Mouse (Mus musculus) limb, embryonic 13.5 days (tissue): ENCODE results near the gene Olfr996. TPM values are rescaled to one million over a fixed set of nuclear protein-coding genes. Genes with fewer than 3 reads are reported as not detected.
"Not testable (repeated sequence)": the region's sequence is repeated elsewhere in the genome, so short reads cannot be mapped to it uniquely, and the experiment has no call there.

Source experiments
- ATAC-seq: fragments of 200-750 bp; cut with Nextera tagmentation; 2 replicates; pipeline ENCODE4 v1.8.0; 2017; ENCODE audit warnings: low read depth, moderate number of reproducible peaks, moderate TSS enrichment; ENCODE audit not compliant: low FRiP score
- H3K27ac ChIP-seq: fragments of 300-500 bp; sonication (generic); 2 replicates; pipeline ENCODE4 v1.5.1; 2015; ENCODE audit warnings: inconsistent platforms, mild to moderate bottlenecking, moderate library complexity
- H3K27me3 ChIP-seq: fragments of 300-500 bp; sonication (generic); 2 replicates; pipeline ENCODE4 v1.6.1; 2015; ENCODE audit warnings: mild to moderate bottlenecking, inconsistent platforms
- H3K36me3 ChIP-seq: fragments of 300-500 bp; sonication (generic); 2 replicates; pipeline ENCODE4 v1.6.1; 2015; ENCODE audit warnings: inconsistent platforms, mild to moderate bottlenecking, moderate library complexity
- H3K4me1 ChIP-seq: fragments of 300-500 bp; sonication (generic); 2 replicates; pipeline ENCODE4 v1.6.1; 2015; ENCODE audit warnings: inconsistent platforms
- H3K4me2 ChIP-seq: fragments of 300-500 bp; sonication (generic); replicated peaks from 2 replicates; pipeline ENCODE4 v1.6.1; 2015; ENCODE audit warnings: inconsistent platforms, mild to moderate bottlenecking, moderate library complexity
- H3K4me3 ChIP-seq: fragments of 300-500 bp; sonication (generic); 2 replicates; pipeline ENCODE4 v1.5.1; 2015; ENCODE audit warnings: moderate library complexity, mild to moderate bottlenecking, inconsistent platforms
- H3K9ac ChIP-seq: fragments of 300-500 bp; sonication (generic); 2 replicates; pipeline ENCODE4 v1.6.1; 2015; ENCODE audit warnings: mild to moderate bottlenecking, inconsistent platforms
- H3K9me3 ChIP-seq: fragments of 300-500 bp; sonication (generic); 2 replicates; pipeline ENCODE4 v1.6.1; 2016; ENCODE audit warnings: inconsistent platforms
- WGBS: fragments of 180-500 bp; shearing (Covaris S2); methylation state at CpG from one replicate; pipeline ENCODE4 v1.1.7; 2015; 5-methylcytosine and 5-hydroxymethylcytosine counted together
- polyA plus RNA-seq: library from polyadenylated mRNA; unstranded; fragments of >200 nt; fragmentation: Nextera tagmentation; extraction: Ambion mirVana; gene quantifications from 2 replicates; pipeline ENCODE4 v1.2.1, GENCODE M21; 2015

The Olfr996 gene
- polyA plus RNA-seq, result not detected in 2 replicates

DNA sequence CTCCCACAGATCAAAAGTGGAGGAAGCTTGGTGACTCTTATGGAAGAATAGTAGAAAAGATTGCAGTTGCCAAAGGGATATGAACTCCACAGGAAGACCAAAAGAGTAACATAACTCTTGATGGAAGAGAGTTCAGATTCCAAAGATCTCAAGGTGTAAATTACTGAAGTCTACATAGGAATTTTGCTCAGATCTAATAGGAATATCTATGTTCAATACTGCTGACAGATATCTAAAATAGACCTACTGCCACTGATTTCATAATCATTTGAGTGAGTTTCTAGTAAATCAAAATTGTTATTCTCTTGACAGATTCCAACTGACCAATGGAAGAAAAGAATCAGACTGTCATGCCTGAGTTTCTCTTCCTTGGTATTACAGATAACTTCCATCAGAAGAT lies at the start of gene Olfr996:
Gene Olfr996, plus strand, starts transcription at position 301 of the 400 bp plus-strand sequence.
- ATAC-seq, result no peak
- Histone ChIP-seq H3K4me2 (no peak within 1 kb of the TSS), H3K27me3 (no peaks in the 10 kb centered on the region), H3K36me3 (no peaks in the 10 kb centered on the region), H3K27ac (no peak within 1 kb of the TSS), H3K9me3 (no peaks in the 10 kb centered on the region), H3K4me1 (no peaks in the 10 kb centered on the region), H3K9ac (no peak within 1 kb of the TSS), H3K4me3 (no peak within 1 kb of the TSS)

DNA sequence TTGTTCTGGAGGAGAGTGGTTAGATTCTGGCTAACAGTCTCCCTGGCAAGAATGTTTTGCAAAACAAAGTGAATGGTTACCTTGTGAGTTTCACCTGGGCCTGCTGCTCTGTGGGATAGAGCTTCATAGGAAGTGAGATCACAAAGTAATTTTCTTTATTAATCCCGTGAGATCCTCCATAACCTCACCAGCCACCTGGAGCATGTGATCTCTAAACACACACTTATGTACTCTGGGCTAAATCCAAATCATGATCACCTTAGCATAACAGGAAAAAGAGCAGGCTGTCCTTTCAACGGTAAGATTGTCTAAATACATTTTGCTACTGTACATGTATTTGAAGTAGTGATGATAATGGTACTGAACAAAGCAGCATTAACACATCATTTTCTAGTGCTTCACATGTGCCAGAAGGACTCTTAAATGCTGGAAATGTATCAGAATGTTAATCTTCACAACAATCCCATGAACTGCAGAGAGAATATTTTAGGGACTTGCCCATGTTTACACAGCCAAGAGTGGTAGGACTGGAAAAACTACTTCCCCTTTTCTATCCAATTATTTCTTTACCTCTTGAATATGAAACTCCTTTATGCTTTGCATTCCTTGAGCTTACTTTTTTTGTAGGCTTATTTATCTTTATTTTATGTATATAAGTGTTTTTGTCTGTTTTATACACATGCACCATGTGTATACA lies 46.8 kb upstream of the Olfr996 start:
- Histone ChIP-seq H3K4me1 (no peaks in the 10 kb centered on the region), H3K4me3 (no peak overlapping the region), H3K27me3 (no peaks in the 10 kb centered on the region), H3K9me3 (no peaks in the 10 kb centered on the region), H3K4me2 (no peak overlapping the region), H3K27ac (no peak overlapping the region), H3K9ac (no peak overlapping the region), H3K36me3 (no peaks in the 10 kb centered on the region)
- no peak for ATAC-seq
- WGBS, result 61% methylated on average over 2 of the region's 2 CpGs

DNA sequence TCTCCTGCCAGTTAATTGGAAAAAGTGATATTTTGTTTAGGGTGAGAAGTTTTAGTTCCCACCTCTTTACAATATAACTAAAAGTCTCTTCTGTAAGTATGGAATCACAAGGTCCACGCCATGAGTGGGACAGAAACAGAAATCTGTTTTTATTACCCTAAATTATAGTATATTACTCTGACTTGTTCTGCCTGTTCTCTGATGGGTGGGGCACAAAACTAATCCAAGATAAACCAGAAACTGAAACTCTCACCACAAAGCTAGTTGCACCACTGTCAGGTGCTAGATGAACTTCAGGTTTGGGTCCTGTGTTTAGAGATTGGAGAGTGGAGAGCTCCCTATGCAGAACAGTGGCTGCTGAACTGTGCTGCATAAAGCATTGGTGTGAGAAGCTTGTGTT lies 45.1 kb upstream of the Olfr996 start:
- Histone ChIP-seq H3K9ac (no peak overlapping the region), H3K36me3 (no peaks in the 10 kb centered on the region), H3K9me3 (no peaks in the 10 kb centered on the region), H3K27me3 (no peaks in the 10 kb centered on the region), H3K4me1 (no peaks in the 10 kb centered on the region), H3K4me2 (no peak overlapping the region), H3K4me3 (no peak overlapping the region), H3K27ac (no peak overlapping the region)
- ATAC-seq, result no peak
- WGBS, result 70% methylated on average over 1 of the region's 1 CpGs

GRCm38 (mm10) chr2:85554806-85555205 lies 24.2 kb upstream of the Olfr996 start:
- Histone ChIP-seq H3K4me3 (no peak overlapping the region), H3K9ac (no peak overlapping the region), H3K27ac (no peak overlapping the region), H3K4me2 (no peak overlapping the region), H3K36me3 (no peaks in the 10 kb centered on the region), H3K4me1 (no peaks in the 10 kb centered on the region), H3K9me3 (no peaks in the 10 kb centered on the region), H3K27me3 (no peaks in the 10 kb centered on the region)
- ATAC-seq, result no peak
- 46% methylated on average over 1 of the region's 1 CpGs for WGBS

DNA sequence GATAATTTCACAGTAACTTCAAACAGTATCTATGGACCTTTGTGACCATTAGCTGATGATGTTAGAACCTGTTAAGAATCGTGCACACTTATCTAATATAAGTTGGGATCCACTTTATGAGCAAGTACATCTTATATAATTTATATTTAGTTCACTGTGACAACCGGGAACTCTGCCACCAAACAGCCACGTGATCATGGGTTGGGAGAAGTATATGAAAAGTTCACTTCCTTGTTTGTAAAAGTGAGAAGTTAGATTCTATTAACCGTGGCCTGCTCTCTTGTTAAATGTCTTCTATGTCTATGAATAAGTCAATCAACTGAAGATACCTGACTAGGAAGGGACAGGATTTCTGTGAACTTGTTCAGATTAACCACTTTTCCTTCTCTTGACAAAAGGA lies 18.8 kb upstream of the Olfr996 start:
- ATAC-seq, result no peak
- 57% methylated on average over 4 of the region's 4 CpGs for WGBS
- H3K9ac ChIP-seq, result no peak overlapping the region

DNA sequence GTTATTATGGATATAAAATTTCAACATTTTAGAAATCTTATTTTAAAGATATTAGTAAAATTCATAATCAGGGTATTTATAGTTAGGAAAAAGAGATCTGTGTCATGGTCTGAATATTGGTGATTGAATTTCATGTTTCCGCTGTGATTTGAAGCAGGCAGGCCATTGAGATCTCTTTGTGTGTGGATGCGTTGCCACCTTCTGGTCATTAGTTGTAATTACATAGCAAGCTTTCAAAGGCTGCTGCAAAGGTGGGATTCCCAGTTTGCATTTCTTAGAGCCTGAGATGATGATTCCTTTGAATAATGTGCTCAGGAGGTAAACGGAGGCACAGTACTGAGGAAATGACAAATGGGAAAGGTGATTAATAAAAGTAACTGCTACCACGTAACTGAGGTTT lies 17.8 kb upstream of the Olfr996 start:
- H3K36me3 ChIP-seq, result no peaks in the 10 kb centered on the region
- ATAC-seq, result no peak

More for the DNA sequence above, 18.8 kb upstream of the Olfr996 start:
- Histone ChIP-seq H3K27me3 (no peaks in the 10 kb centered on the region), H3K4me1 (no peaks in the 10 kb centered on the region), H3K36me3 (no peaks in the 10 kb centered on the region), H3K4me2 (no peak overlapping the region), H3K9me3 (no peaks in the 10 kb centered on the region), H3K27ac (no peak overlapping the region), H3K4me3 (no peak overlapping the region)

DNA sequence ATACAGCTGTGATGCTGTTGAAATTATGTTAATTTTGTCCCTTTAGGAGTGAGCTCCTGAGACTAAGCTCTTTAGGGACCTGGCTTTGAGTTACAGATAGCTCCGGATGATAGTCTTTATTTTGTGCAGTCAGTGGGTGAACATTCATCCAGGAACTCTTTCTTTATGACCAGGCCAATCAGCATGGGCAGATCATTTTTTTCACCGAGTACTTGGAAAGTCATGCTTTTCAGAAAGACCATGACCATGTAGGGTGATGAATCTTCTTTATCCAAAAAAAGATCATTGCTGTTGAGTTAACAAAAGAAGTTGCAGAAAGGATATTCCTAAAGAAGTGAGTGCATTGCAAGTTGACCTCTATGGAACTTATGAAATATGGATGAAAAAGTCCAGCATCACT lies 9.6 kb downstream of the Olfr996 start, which contains the start of gene Olfr998:
Gene Olfr998, plus strand, starts transcription at position 301 of the 400 bp plus-strand sequence.
- H3K27ac ChIP-seq, H3K4me1 ChIP-seq, H3K9ac ChIP-seq, H3K4me2 ChIP-seq, H3K9me3 ChIP-seq, H3K36me3 ChIP-seq, H3K4me3 ChIP-seq, H3K27me3 ChIP-seq, ATAC-seq: not testable (repeated sequence)
- 86% methylated on average over 2 of the region's 2 CpGs for WGBS

More for the DNA sequence above, 17.8 kb upstream of the Olfr996 start:
- 20% methylated on average over 4 of the region's 4 CpGs for WGBS
- Histone ChIP-seq H3K4me1 (no peaks in the 10 kb centered on the region), H3K9me3 (no peaks in the 10 kb centered on the region), H3K4me2 (no peak overlapping the region), H3K9ac (no peak overlapping the region), H3K27ac (no peak overlapping the region), H3K4me3 (no peak overlapping the region), H3K27me3 (no peaks in the 10 kb centered on the region)

DNA sequence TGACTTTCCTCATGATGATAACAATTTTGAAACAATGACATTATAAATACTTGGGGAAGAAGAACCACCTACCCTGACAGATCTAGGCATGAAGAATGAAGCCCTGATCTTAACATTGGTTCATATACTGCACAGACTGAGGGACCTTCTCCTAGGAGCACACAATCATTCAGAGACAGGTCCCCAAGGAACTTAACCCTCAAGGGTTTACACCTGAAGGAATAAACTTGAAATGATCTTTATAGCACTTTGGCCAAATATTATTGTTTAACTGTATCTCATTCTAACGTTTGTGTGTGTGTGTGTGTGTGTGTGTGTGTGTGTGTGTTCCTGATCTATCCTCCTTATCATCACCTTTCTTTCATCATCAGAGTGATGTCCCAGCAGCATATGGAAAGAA lies 32.8 kb downstream of the Olfr996 start, which contains the start of gene Olfr1000:
Gene Olfr1000, minus strand, starts transcription at position 101 of the 400 bp plus-strand sequence.
- no peaks in the 10 kb centered on the region for H3K36me3 ChIP-seq
- H3K27ac ChIP-seq, result no peak within 1 kb of the TSS
- WGBS, result 65% methylated on average over 1 of the region's 1 CpGs
- no peaks in the 10 kb centered on the region for H3K4me1 ChIP-seq
- no peak for ATAC-seq
- H3K4me3 ChIP-seq, result no peak within 1 kb of the TSS
- no peak within 1 kb of the TSS for H3K4me2 ChIP-seq
- H3K27me3 ChIP-seq, result no peaks in the 10 kb centered on the region
- no peak within 1 kb of the TSS for H3K9ac ChIP-seq
- H3K9me3 ChIP-seq, result no peaks in the 10 kb centered on the region

Other genes starting within 250 kb of the Olfr996 start
- gene Olfr987, start 239.9 kb upstream of the Olfr996 start, polyA plus RNA-seq, result not detected in 2 replicates
- gene Olfr988, start 216.0 kb upstream of the Olfr996 start, polyA plus RNA-seq, result not detected in 2 replicates
- not detected in 2 replicates for gene Olfr992, start 169.7 kb upstream of the Olfr996 start, polyA plus RNA-seq
- not detected in 2 replicates for gene Olfr993, start 164.3 kb upstream of the Olfr996 start, polyA plus RNA-seq
- gene Olfr994, start 142.8 kb upstream of the Olfr996 start, polyA plus RNA-seq, result not detected in 2 replicates
- not detected in 2 replicates for gene Olfr995, start 135.6 kb upstream of the Olfr996 start, polyA plus RNA-seq
- gene 4833423E24Rik, start 60.2 kb upstream of the Olfr996 start, polyA plus RNA-seq, result 0.32 and 0.34 TPM in 2 replicates
- not detected in 2 replicates for gene Olfr998, start 9.7 kb downstream of the Olfr996 start, polyA plus RNA-seq
- not detected in 2 replicates for gene Olfr1000, start 32.7 kb downstream of the Olfr996 start, polyA plus RNA-seq
- gene Olfr1002, start 71.5 kb downstream of the Olfr996 start, polyA plus RNA-seq, result not detected in 2 replicates
- not detected in 2 replicates for gene Olfr154, start 85.2 kb downstream of the Olfr996 start, polyA plus RNA-seq
- gene Olfr1006, start 99.6 kb downstream of the Olfr996 start, polyA plus RNA-seq, result not detected in 2 replicates
- gene Olfr1008, start 110.2 kb downstream of the Olfr996 start, polyA plus RNA-seq, result not detected in 2 replicates
- gene Olfr1009, start 136.2 kb downstream of the Olfr996 start, polyA plus RNA-seq, result not detected in 2 replicates
- gene Olfr1012, start 183.6 kb downstream of the Olfr996 start, polyA plus RNA-seq, result not detected in 2 replicates
- gene Olfr1013, start 187.9 kb downstream of the Olfr996 start, polyA plus RNA-seq, result not detected in 2 replicates
- gene Olfr1014, start 193.5 kb downstream of the Olfr996 start, polyA plus RNA-seq, result not detected in 2 replicates
- not detected in 2 replicates for gene Olfr1015, start 202.8 kb downstream of the Olfr996 start, polyA plus RNA-seq
- gene Olfr1016, start 223.3 kb downstream of the Olfr996 start, polyA plus RNA-seq, result not detected in 2 replicates
- gene Olfr1018, start 239.3 kb downstream of the Olfr996 start, polyA plus RNA-seq, result not detected in 2 replicates